Mouse (Mus musculus): Measurements from ENCODE around the gene Nek5. TPM values are rescaled to one million over a fixed set of nuclear protein-coding genes. Genes with fewer than 3 reads are reported as not detected.

The Nek5 gene
- polyA plus RNA-seq, 1 experiment from 2014 or later: 1.7 TPM

GRCm38 (mm10) chr8:22037022-22037421 is 87.8 kb downstream of the Nek5 start:
- no peak for ATAC-seq (ENCODE audit: low FRiP score)
- Histone ChIP-seq H3K9ac (no peak overlapping the region), H3K4me3 (replicated peaks; ENCODE audit: low read length) (no peak overlapping the region), H3K36me3 (replicated peaks; ENCODE audit: control insufficient read depth, insufficient read depth) (no peaks in the 10 kb centered on the region), H3K27ac (no peak overlapping the region), H3K27me3 (ENCODE audit: control insufficient read depth, insufficient read depth, low read length) (no peaks in the 10 kb centered on the region), H3K4me1 (replicated peaks; ENCODE audit: control insufficient read depth, insufficient read depth, low read length) (0 out of 2 replicates have a peak, but pooled peaks cover 2% of the 10 kb centered on the region), H3K9me3 (ENCODE audit: control insufficient read depth, low read length) (no peaks in the 10 kb centered on the region), H3K4me2 (replicated peaks) (no peak overlapping the region)
- 80% methylated on average over 7 of the region's 7 CpGs for WGBS
- no peak for DNase-seq (ENCODE audit: low spot score)

DNA sequence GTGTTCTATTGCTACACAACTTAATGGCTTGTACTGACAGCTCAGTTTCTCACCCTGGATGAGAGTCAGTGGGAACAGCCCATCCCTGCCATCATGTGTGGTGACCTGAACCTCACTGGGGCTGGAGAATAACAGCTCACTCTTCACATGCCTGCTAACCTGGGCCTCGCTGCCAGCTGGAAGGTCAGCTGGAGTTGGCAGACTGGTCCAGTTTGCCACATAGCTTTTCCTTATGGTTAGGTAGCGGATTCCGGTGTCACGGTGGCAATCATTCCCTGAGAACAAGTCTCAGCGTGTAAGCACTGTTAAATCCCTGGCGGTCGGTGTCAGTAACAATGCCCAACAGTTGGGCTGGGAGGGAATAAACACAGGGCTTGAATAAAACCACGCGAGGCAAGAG is 88.7 kb downstream of the Nek5 start:
- Histone ChIP-seq H3K36me3 (replicated peaks; ENCODE audit: control insufficient read depth, insufficient read depth) (no peaks in the 10 kb centered on the region), H3K27me3 (ENCODE audit: control insufficient read depth, insufficient read depth, low read length) (no peaks in the 10 kb centered on the region), H3K27ac (no peak overlapping the region), H3K9me3 (ENCODE audit: control insufficient read depth, low read length) (no peaks in the 10 kb centered on the region), H3K4me1 (replicated peaks; ENCODE audit: control insufficient read depth, insufficient read depth, low read length) (0 out of 2 replicates have a peak, but pooled peaks cover 2% of the 10 kb centered on the region), H3K4me3 (replicated peaks; ENCODE audit: low read length) (no peak overlapping the region), H3K9ac (no peak overlapping the region), H3K4me2 (replicated peaks) (no peak overlapping the region)
- WGBS: 87% methylated on average over 9 of the region's 9 CpGs
- DNase-seq (ENCODE audit: low spot score): no peak
- ATAC-seq (ENCODE audit: low FRiP score): no peak

DNA sequence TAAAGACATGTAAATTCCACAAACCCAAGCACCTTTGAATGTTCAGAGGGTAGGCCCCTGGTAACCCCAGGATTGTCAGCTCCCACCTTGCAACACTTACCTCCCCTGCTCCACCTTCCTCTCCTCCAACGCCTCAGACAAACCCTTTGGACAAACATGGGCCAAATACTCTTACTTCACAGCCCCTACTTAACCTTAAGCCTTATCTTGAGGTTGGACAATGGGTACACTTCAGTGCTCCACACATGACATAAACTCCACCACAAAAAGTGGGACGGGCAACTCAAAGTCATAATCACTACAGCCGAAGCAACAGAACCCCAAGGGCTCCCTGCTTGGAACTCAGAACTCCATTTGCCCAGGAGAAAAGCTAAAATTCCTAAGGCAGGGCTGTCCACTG is 93.9 kb downstream of the Nek5 start:
- no peak overlapping the region for H3K27ac ChIP-seq
- H3K9me3 ChIP-seq (ENCODE audit: control insufficient read depth, low read length): no peaks in the 10 kb centered on the region
- H3K4me1 ChIP-seq (replicated peaks; ENCODE audit: control insufficient read depth, insufficient read depth, low read length): no peaks in the 10 kb centered on the region
- H3K27me3 ChIP-seq (ENCODE audit: control insufficient read depth, insufficient read depth, low read length): no peaks in the 10 kb centered on the region
- H3K4me2 ChIP-seq (replicated peaks): no peak overlapping the region
- WGBS: 90% methylated on average over 3 of the region's 3 CpGs
- H3K9ac ChIP-seq: no peak overlapping the region
- no peaks in the 10 kb centered on the region for H3K36me3 ChIP-seq (replicated peaks; ENCODE audit: control insufficient read depth, insufficient read depth)
- no peak overlapping the region for H3K4me3 ChIP-seq (replicated peaks; ENCODE audit: low read length)
- no peak for ATAC-seq (ENCODE audit: low FRiP score)
- no peak for DNase-seq (ENCODE audit: low spot score)

GRCm38 (mm10) chr8:22028973-22029372 is 95.9 kb downstream of the Nek5 start:
- no peaks in the 10 kb centered on the region for H3K27me3 ChIP-seq (ENCODE audit: control insufficient read depth, insufficient read depth, low read length)
- H3K4me3 ChIP-seq (replicated peaks; ENCODE audit: low read length): no peak overlapping the region
- no peaks in the 10 kb centered on the region for H3K4me1 ChIP-seq (replicated peaks; ENCODE audit: control insufficient read depth, insufficient read depth, low read length)
- no peaks in the 10 kb centered on the region for H3K9me3 ChIP-seq (ENCODE audit: control insufficient read depth, low read length)
- H3K36me3 ChIP-seq (replicated peaks; ENCODE audit: control insufficient read depth, insufficient read depth): no peaks in the 10 kb centered on the region
- H3K4me2 ChIP-seq (replicated peaks): no peak overlapping the region
- H3K9ac ChIP-seq: no peak overlapping the region
- no peak for ATAC-seq (ENCODE audit: low FRiP score)
- DNase-seq (ENCODE audit: low spot score): no peak
- 93% methylated on average over 3 of the region's 3 CpGs for WGBS
- no peak overlapping the region for H3K27ac ChIP-seq

GRCm38 (mm10) chr8:22025241-22025640 is 99.6 kb downstream of the Nek5 start:
- 80% methylated on average over 4 of the region's 4 CpGs for WGBS
- DNase-seq (ENCODE audit: low spot score) (no peak), ATAC-seq (ENCODE audit: low FRiP score) (no peak)
- Histone ChIP-seq H3K27me3 (ENCODE audit: control insufficient read depth, insufficient read depth, low read length) (no peaks in the 10 kb centered on the region), H3K27ac (no peak overlapping the region), H3K4me3 (replicated peaks; ENCODE audit: low read length) (no peak overlapping the region), H3K9ac (no peak overlapping the region), H3K4me1 (replicated peaks; ENCODE audit: control insufficient read depth, insufficient read depth, low read length) (no peaks in the 10 kb centered on the region), H3K4me2 (replicated peaks) (no peak overlapping the region), H3K36me3 (replicated peaks; ENCODE audit: control insufficient read depth, insufficient read depth) (no peaks in the 10 kb centered on the region), H3K9me3 (ENCODE audit: control insufficient read depth, low read length) (no peaks in the 10 kb centered on the region)

Other genes with a start within 250 kb of the Nek5 start
- gene Defb9, start 239.6 kb downstream of the Nek5 start, polyA plus RNA-seq (2014; fragmentation: Nextera tagmentation; extraction: Ambion mirVana): 2.1 and 3.7 TPM in 2 replicates
- 31.1 and 57.9 TPM in 2 replicates for gene Defb11, start 218.6 kb downstream of the Nek5 start, polyA plus RNA-seq (2014; fragmentation: Nextera tagmentation; extraction: Ambion mirVana)
- not detected in 2 replicates for gene Defb15, start 192.3 kb downstream of the Nek5 start, polyA plus RNA-seq (2014; fragmentation: Nextera tagmentation; extraction: Ambion mirVana)
- gene Defb35, start 186.7 kb downstream of the Nek5 start, polyA plus RNA-seq (2014; fragmentation: Nextera tagmentation; extraction: Ambion mirVana): not detected in 2 replicates
- not detected in 2 replicates for gene Defb13, start 178.3 kb downstream of the Nek5 start, polyA plus RNA-seq (2014; fragmentation: Nextera tagmentation; extraction: Ambion mirVana)
- gene Fam90a1a, start 166.3 kb downstream of the Nek5 start, polyA plus RNA-seq (2014; fragmentation: Nextera tagmentation; extraction: Ambion mirVana): not detected in 2 replicates
- gene Ccdc70, start 155.3 kb downstream of the Nek5 start, polyA plus RNA-seq (2014; fragmentation: Nextera tagmentation; extraction: Ambion mirVana): not detected in 2 replicates
- 1.9 and 2.0 TPM in 2 replicates for gene Atp7b, start 64.7 kb downstream of the Nek5 start, polyA plus RNA-seq (2014; fragmentation: Nextera tagmentation; extraction: Ambion mirVana)
- 34.1 and 41.6 TPM in 2 replicates for gene Alg11, start 64.3 kb downstream of the Nek5 start, polyA plus RNA-seq (2014; fragmentation: Nextera tagmentation; extraction: Ambion mirVana)
- 9.0 and 9.5 TPM in 2 replicates for gene Nek3, start 41.4 kb upstream of the Nek5 start, polyA plus RNA-seq (2014; fragmentation: Nextera tagmentation; extraction: Ambion mirVana)
- 14.2 and 14.9 TPM in 2 replicates for gene Ckap2, start 60.8 kb upstream of the Nek5 start, polyA plus RNA-seq (2014; fragmentation: Nextera tagmentation; extraction: Ambion mirVana)
- gene Vps36, start 67.8 kb upstream of the Nek5 start, polyA plus RNA-seq (2014; fragmentation: Nextera tagmentation; extraction: Ambion mirVana): 40.7 and 41.8 TPM in 2 replicates
- 8.2 and 8.3 TPM in 2 replicates for gene Thsd1, start 102.3 kb upstream of the Nek5 start, polyA plus RNA-seq (2014; fragmentation: Nextera tagmentation; extraction: Ambion mirVana)
- not detected in 2 replicates for gene Tpte, start 158.4 kb upstream of the Nek5 start, polyA plus RNA-seq (2014; fragmentation: Nextera tagmentation; extraction: Ambion mirVana)

Data from hindbrain, embryonic 14.5 days (tissue).